Mouse (Mus musculus) lung, embryonic 16.5 days (tissue): ENCODE measurements around the gene Timm22. TPM values are rescaled to one million over a fixed set of nuclear protein-coding genes. Genes with fewer than 3 reads are reported as not detected.

Source experiments
- ATAC-seq: fragments of 200-750 bp; cut with Nextera tagmentation; 2 replicates; pipeline ENCODE4 v1.8.0; 2017; ENCODE audit warnings: low read depth, mild to moderate bottlenecking, moderate library complexity
- H3K27ac ChIP-seq: fragments of 300-500 bp; sonication (generic); 2 replicates; pipeline ENCODE4 v1.5.1; 2014; ENCODE audit warnings: mild to moderate bottlenecking, control low read depth, low read length
- H3K27me3 ChIP-seq: fragments of 300-500 bp; sonication (generic); 2 replicates; pipeline ENCODE4 v1.6.1; 2014; ENCODE audit warnings: low read depth, low read length, mixed read lengths; ENCODE audit not compliant: control insufficient read depth, insufficient read depth
- H3K36me3 ChIP-seq: fragments of 300-500 bp; sonication (generic); 2 replicates; pipeline ENCODE4 v1.6.1; 2014; ENCODE audit warnings: low read length; ENCODE audit not compliant: control insufficient read depth, insufficient read depth
- H3K4me1 ChIP-seq: fragments of 300-500 bp; sonication (generic); replicated peaks from 2 replicates; pipeline ENCODE4 v1.6.1; 2014; ENCODE audit warnings: low read length, mixed read lengths; ENCODE audit not compliant: control insufficient read depth, insufficient read depth
- H3K4me2 ChIP-seq: fragments of 300-500 bp; sonication (generic); 2 replicates; pipeline ENCODE4 v1.6.1; 2014; ENCODE audit warnings: low read depth, low read length, control low read depth
- H3K4me3 ChIP-seq: fragments of 300-500 bp; sonication (generic); 2 replicates; pipeline ENCODE4 v1.5.1; 2014; ENCODE audit warnings: mild to moderate bottlenecking, low read length, control low read depth
- H3K9ac ChIP-seq: fragments of 300-500 bp; sonication (generic); 2 replicates; pipeline ENCODE4 v1.6.1; 2014; ENCODE audit warnings: low read length, control low read depth
- H3K9me3 ChIP-seq: fragments of 300-500 bp; sonication (generic); 2 replicates; pipeline ENCODE4 v1.6.1; 2016; ENCODE audit warnings: low read length; ENCODE audit not compliant: control insufficient read depth
- WGBS: fragments of 180-500 bp; shearing (Covaris S2); extraction: QIAGEN DNeasy Blood & Tissue Kit; methylation state at CpG from one replicate; pipeline ENCODE4 v1.1.7; 2014; 5-methylcytosine and 5-hydroxymethylcytosine counted together
- polyA plus RNA-seq: library from polyadenylated mRNA; unstranded; fragments of >200 nt; fragmentation: Nextera tagmentation; extraction: Ambion mirVana; gene quantifications from 2 replicates; pipeline ENCODE4 v1.2.1, GENCODE M21; 2015

Timm22 gene
- polyA plus RNA-seq, 1 experiment from 2014 or later: 97.3 TPM

DNA sequence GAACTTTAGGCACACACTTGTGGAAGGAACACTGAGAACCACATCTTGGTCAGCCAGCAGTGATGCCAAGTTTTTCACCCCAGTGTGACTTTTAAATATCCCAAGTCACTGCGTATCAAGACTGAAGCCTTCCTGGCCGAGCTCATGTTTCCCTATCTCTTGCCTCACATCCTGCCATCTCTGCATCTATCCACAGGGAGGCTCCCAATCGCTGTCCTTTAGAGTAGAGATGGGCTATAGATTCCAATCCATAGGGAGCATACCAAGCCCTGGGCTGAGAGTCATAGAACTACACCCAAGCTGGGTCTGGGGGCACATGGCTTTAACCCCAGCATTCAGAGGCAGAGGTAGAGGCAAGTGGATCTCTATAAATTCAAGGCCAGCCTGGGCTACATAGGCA, 52.7 kb downstream of the Timm22 start:
- no peaks in the 10 kb centered on the region for H3K9me3 ChIP-seq
- no peaks in the 10 kb centered on the region for H3K27me3 ChIP-seq
- no peak overlapping the region for H3K4me2 ChIP-seq
- no peak overlapping the region for H3K4me3 ChIP-seq
- H3K36me3 ChIP-seq: peaks cover 8% of the 10 kb centered on the region; the same call in 1 of the 2 replicates
- no peak overlapping the region for H3K27ac ChIP-seq
- H3K4me1 ChIP-seq: no peaks in the 10 kb centered on the region
- no peak overlapping the region for H3K9ac ChIP-seq
- no peak for ATAC-seq
- WGBS: 61% methylated on average over 3 of the region's 3 CpGs

- peaks cover 8% of the 10 kb centered on the region; the same call in 1 of the 2 replicates for H3K36me3 ChIP-seq
- H3K27me3 ChIP-seq: no peaks in the 10 kb centered on the region
- no peaks in the 10 kb centered on the region for H3K9me3 ChIP-seq
- H3K4me1 ChIP-seq: no peaks in the 10 kb centered on the region
- no peak overlapping the region for H3K4me2 ChIP-seq
- no peak; the same call in 1 of the 2 replicates for ATAC-seq
- H3K27ac ChIP-seq: no peak overlapping the region
- WGBS: 46% methylated on average over 6 of the region's 6 CpGs
- no peak overlapping the region for H3K9ac ChIP-seq
- no peak overlapping the region for H3K4me3 ChIP-seq
These were observed 54.4 kb downstream of the Timm22 start for GRCm38 (mm10) chr11:76461201-76461600.

- Histone ChIP-seq H3K4me2 (no peak overlapping the region), H3K4me3 (no peak overlapping the region), H3K36me3 (peaks cover 8% of the 10 kb centered on the region; the same call in 1 of the 2 replicates), H3K4me1 (no peaks in the 10 kb centered on the region), H3K9me3 (no peaks in the 10 kb centered on the region), H3K9ac (no peak overlapping the region), H3K27me3 (no peaks in the 10 kb centered on the region), H3K27ac (no peak overlapping the region)
- 94% methylated on average over 5 of the region's 5 CpGs for WGBS
- ATAC-seq: no peak
These were observed 54.9 kb downstream of the Timm22 start for GRCm38 (mm10) chr11:76461696-76462095.

GRCm38 (mm10) chr11:76465879-76466278, 59.1 kb downstream of the Timm22 start:
- Histone ChIP-seq H3K9me3 (no peaks in the 10 kb centered on the region), H3K27ac (no peak overlapping the region)
- ATAC-seq: no peak

More at GRCm38 (mm10) chr11:76465879-76466278, 59.1 kb downstream of the Timm22 start:
- Histone ChIP-seq H3K9ac (no peak overlapping the region), H3K4me2 (no peak overlapping the region), H3K36me3 (peaks cover 8% of the 10 kb centered on the region; the same call in 1 of the 2 replicates), H3K4me3 (no peak overlapping the region), H3K27me3 (no peaks in the 10 kb centered on the region), H3K4me1 (peaks cover 25% of the 10 kb centered on the region)
- WGBS: 64% methylated on average over 4 of the region's 4 CpGs

Other genes with a start within 250 kb of the Timm22 start
- gene Vps53, start 227.3 kb upstream of the Timm22 start, polyA plus RNA-seq: 36.9 and 39.0 TPM in 2 replicates
- 36.9 and 38.8 TPM in 2 replicates for gene Fam57a, start 227.3 kb upstream of the Timm22 start, polyA plus RNA-seq
- 0.48 and 1.5 TPM in 2 replicates for gene Dbil5, start 189.3 kb upstream of the Timm22 start, polyA plus RNA-seq
- gene Gemin4, start 189.3 kb upstream of the Timm22 start, polyA plus RNA-seq: 30.5 and 30.9 TPM in 2 replicates
- 18.6 and 22.1 TPM in 2 replicates for gene Mrm3, start 163.2 kb upstream of the Timm22 start, polyA plus RNA-seq
- 122 and 126 TPM in 2 replicates for gene Glod4, start 163.2 kb upstream of the Timm22 start, polyA plus RNA-seq
- gene Nxn, start 7.8 kb upstream of the Timm22 start, polyA plus RNA-seq: 18.7 and 19.4 TPM in 2 replicates
- gene Abr, start 215.4 kb downstream of the Timm22 start, polyA plus RNA-seq: 19.1 and 21.6 TPM in 2 replicates